9 mouse cellular contexts compared by ENCODE assay signal in the genomic region with DNA sequence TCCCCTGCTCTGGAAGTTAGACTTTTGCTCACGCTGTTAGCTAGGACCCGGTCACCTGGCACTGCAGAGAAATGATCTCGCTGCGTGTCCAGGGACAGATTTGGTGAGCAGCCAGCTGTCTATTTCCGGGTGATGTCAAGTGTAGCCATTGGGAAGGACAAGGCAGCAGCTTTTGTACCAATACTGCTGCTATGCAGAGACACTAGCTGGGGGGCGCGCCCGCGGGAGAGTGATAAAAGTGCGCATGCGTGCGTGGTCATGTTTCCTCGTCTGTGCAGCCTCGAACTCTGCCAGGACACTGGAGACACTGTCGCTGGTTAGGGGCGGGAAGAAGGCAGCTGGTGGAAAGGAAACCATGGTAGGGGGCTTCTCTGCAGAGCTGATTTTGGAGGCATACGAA. TPM values are rescaled to one million over a fixed set of nuclear protein-coding genes. Genes with fewer than 3 reads are reported as not detected.
DNase-seq lines count a peak whose midpoint lies in the region; ATAC-seq and TF ChIP-seq lines count a peak whose summit lies in the region.
"Had no signal": no experiment of that assay in that cellular context is flagged by ENCODE, and none has a peak within 500 bp of the region (broad histone marks: within the 10 kb centered on the region; RNA-seq: fewer than 3 reads in every experiment).

No protein-coding gene starts in this region.

- H3K36me3 ChIP-seq in midbrain, embryonic 12.5 days = 0 out of 2 replicates have a peak, but pooled peaks cover 4% of the 10 kb centered on the region
- no peaks in the 10 kb centered on the region for H3K36me3 ChIP-seq in midbrain, embryonic 11.5 days (ENCODE audit: control insufficient read depth, insufficient read depth, low read length)
- no peaks in the 10 kb centered on the region; the same call in 1 of the 2 replicates for H3K36me3 ChIP-seq in hindbrain, embryonic 16.5 days (ENCODE audit: control insufficient read depth, insufficient read depth, low read length)

- no peak for TF ChIP-seq POLR2A in cortical plate, adult 2 months (IDR thresholded peaks at IDR 0.05; ENCODE audit: extremely low read depth, insufficient read depth, low read length)

- H3K4me3 ChIP-seq in midbrain, embryonic 12.5 days = no peak overlapping the region
- H3K4me3 ChIP-seq in midbrain, embryonic 11.5 days (ENCODE audit: low read depth, low read length) = no peak overlapping the region
- no peak overlapping the region for H3K4me3 ChIP-seq in cortical plate, adult 2 months (ENCODE audit: insufficient read depth, low read length)
- no peak overlapping the region for H3K4me3 ChIP-seq in hindbrain, embryonic 16.5 days (ENCODE audit: low read length)
- H3K4me3 ChIP-seq: erythroblast, embryonic 14.5 days had no signal

- no peak overlapping the region for H3K4me2 ChIP-seq in midbrain, embryonic 12.5 days (replicated peaks)
- H3K4me2 ChIP-seq in midbrain, embryonic 11.5 days = no peak overlapping the region
- H3K4me2 ChIP-seq in hindbrain, embryonic 16.5 days (ENCODE audit: low read length) = no peak overlapping the region; the same call in 1 of the 2 replicates

- 87% methylated on average over 17 of the region's 17 CpGs for WGBS in midbrain, embryonic 12.5 days
- 87% methylated on average over 17 of the region's 17 CpGs for WGBS in midbrain, embryonic 11.5 days
- WGBS in hindbrain, embryonic 16.5 days = 68% methylated on average over 17 of the region's 17 CpGs

- no peak overlapping the region for H3K9ac ChIP-seq in midbrain, embryonic 12.5 days (replicated peaks)
- H3K9ac ChIP-seq in midbrain, embryonic 11.5 days (ENCODE audit: low read length) = no peak overlapping the region
- H3K9ac ChIP-seq in hindbrain, embryonic 16.5 days (ENCODE audit: low read depth, low read length) = no peak overlapping the region

- H3K27me3 ChIP-seq in midbrain, embryonic 12.5 days = no peaks in the 10 kb centered on the region
- H3K27me3 ChIP-seq in midbrain, embryonic 11.5 days (ENCODE audit: control insufficient read depth, insufficient read depth, low read length) = no peaks in the 10 kb centered on the region
- H3K27me3 ChIP-seq in hindbrain, embryonic 16.5 days (replicated peaks; ENCODE audit: control insufficient read depth, insufficient read depth, low read length) = no peaks in the 10 kb centered on the region

- no peak for DNase-seq in midbrain, embryonic 11.5 days (ENCODE audit: low spot score, missing footprints)
- peak; percentile 56 to 63 for DNase-seq in right cerebral cortex, postnatal 36 days (ENCODE audit: low spot score in 2 of 2)
- DNase-seq in T-cell, adult 2 months (ENCODE audit: low spot score) = no peak
- DNase-seq in lung, postnatal 4 days = no peak
- no peak for DNase-seq in thymus, postnatal 14 days

- peaks cover 7% of the 10 kb centered on the region; the same call in 1 of the 2 replicates for H3K4me1 ChIP-seq in midbrain, embryonic 12.5 days
- H3K4me1 ChIP-seq in midbrain, embryonic 11.5 days (ENCODE audit: control insufficient read depth, insufficient read depth, low read length) = no peaks in the 10 kb centered on the region
- H3K4me1 ChIP-seq in cortical plate, adult 2 months (ENCODE audit: control insufficient read depth, insufficient read depth, low read length) = peaks cover 8% of the 10 kb centered on the region; the same call in 1 of the 2 replicates
- H3K4me1 ChIP-seq in hindbrain, embryonic 16.5 days (ENCODE audit: control insufficient read depth, insufficient read depth, low read depth, low read length) = peaks cover 9% of the 10 kb centered on the region

- TF ChIP-seq CTCF in cortical plate, adult 2 months (IDR thresholded peaks at IDR 0.05; ENCODE audit: extremely low read depth, insufficient read depth, low read length) = no peak

- no peak for ATAC-seq in midbrain, embryonic 12.5 days (ENCODE audit: low FRiP score, low read depth)
- ATAC-seq in midbrain, embryonic 11.5 days (ENCODE audit: low FRiP score) = no peak
- no peak for ATAC-seq in hindbrain, embryonic 16.5 days

- H3K27ac ChIP-seq in midbrain, embryonic 12.5 days (replicated peaks) = peak overlapping the region; percentile 56
- H3K27ac ChIP-seq in midbrain, embryonic 11.5 days (ENCODE audit: low read depth, low read length) = no peak overlapping the region
- H3K27ac ChIP-seq in cortical plate, adult 2 months (ENCODE audit: insufficient read depth, low read length) = peak overlapping the region; percentile 85
- H3K27ac ChIP-seq in hindbrain, embryonic 16.5 days (ENCODE audit: low read depth, low read length) = peak overlapping the region; percentile 34; the same call in 1 of the 2 replicates

- no peaks in the 10 kb centered on the region for H3K9me3 ChIP-seq in midbrain, embryonic 12.5 days
- no peaks in the 10 kb centered on the region; the same call in 1 of the 2 replicates for H3K9me3 ChIP-seq in midbrain, embryonic 11.5 days (ENCODE audit: control insufficient read depth, low read length)
- H3K9me3 ChIP-seq in hindbrain, embryonic 16.5 days (ENCODE audit: control insufficient read depth, low read length) = no peaks in the 10 kb centered on the region

RNA-seq across cellular contexts. Expression of gene Pafah2, which starts 20.1 kb away (rescaled TPM):
- 7.2 and 9.2 TPM in 2 replicates for polyA plus RNA-seq in midbrain, embryonic 12.5 days (2016; fragmentation: Nextera tagmentation; extraction: Ambion mirVana)
- polyA plus RNA-seq in midbrain, embryonic 11.5 days (2014; fragmentation: Nextera tagmentation; extraction: Ambion mirVana) = 8.8 and 10.0 TPM in 2 replicates
- polyA plus RNA-seq in cortical plate, adult 2 months (2012; rRNA removed) = 8.9 and 9.3 TPM in 2 replicates
- 7.8 and 8.5 TPM in 2 replicates for polyA plus RNA-seq in hindbrain, embryonic 16.5 days (2015; fragmentation: Nextera tagmentation; extraction: Ambion mirVana)
- polyA plus RNA-seq: erythroblast, embryonic 14.5 days had no signal

RNA-seq across cellular contexts. Expression of gene Extl1, which starts 32.5 kb away (rescaled TPM):
- 0.37 and 0.97 TPM in 2 replicates for polyA plus RNA-seq in midbrain, embryonic 12.5 days (2016; fragmentation: Nextera tagmentation; extraction: Ambion mirVana)
- 0.06 and 0.11 TPM in 2 replicates for polyA plus RNA-seq in midbrain, embryonic 11.5 days (2014; fragmentation: Nextera tagmentation; extraction: Ambion mirVana)
- polyA plus RNA-seq in cortical plate, adult 2 months (2012; rRNA removed) = 49.2 and 52.7 TPM in 2 replicates
- 0.65 and 0.66 TPM in 2 replicates for polyA plus RNA-seq in hindbrain, embryonic 16.5 days (2015; fragmentation: Nextera tagmentation; extraction: Ambion mirVana)
- polyA plus RNA-seq: erythroblast, embryonic 14.5 days had no signal

RNA-seq across cellular contexts. Expression of gene Stmn1, which starts 51.9 kb away (rescaled TPM):
- 4,918 and 5,057 TPM in 2 replicates for polyA plus RNA-seq in midbrain, embryonic 12.5 days (2016; fragmentation: Nextera tagmentation; extraction: Ambion mirVana)
- 4,454 and 4,703 TPM in 2 replicates for polyA plus RNA-seq in midbrain, embryonic 11.5 days (2014; fragmentation: Nextera tagmentation; extraction: Ambion mirVana)
- polyA plus RNA-seq in cortical plate, adult 2 months (2012; rRNA removed) = 901 and 956 TPM in 2 replicates
- polyA plus RNA-seq in hindbrain, embryonic 16.5 days (2015; fragmentation: Nextera tagmentation; extraction: Ambion mirVana) = 5,655 and 5,657 TPM in 2 replicates

Comparison
In these comparisons a context has a peak if more than half of its experiments do, and no peak if none do; other contexts are left out.
1. DNase-seq: peak in right cerebral cortex, postnatal 36 days (2 of 2); none in midbrain, embryonic 11.5 days (single experiment), T-cell, adult 2 months (single experiment), lung, postnatal 4 days (0 of 2) and thymus, postnatal 14 days (single experiment).
2. RNA of gene Extl1, which starts 32.5 kb away (polyA plus RNA-seq): 49.2 to 52.7 TPM in cortical plate, adult 2 months; 0.37 to 0.97 TPM in midbrain, embryonic 12.5 days, 0.65 to 0.66 TPM in hindbrain, embryonic 16.5 days and 0.06 to 0.11 TPM in midbrain, embryonic 11.5 days; every median in the first group is over 10 times any median in the second.